Mouse (Mus musculus): ENCODE data around the gene Mmrn1. TPM values are rescaled to one million over a fixed set of nuclear protein-coding genes. Genes with fewer than 3 reads are reported as not detected.

The Mmrn1 gene
- polyA plus RNA-seq (2014; fragmentation: Illumina TruSeq; extraction: RNeasy Lipid Tissue Mini Kit (QIAGEN cat#74804); ENCODE audit: low read depth, low replicate concordance): 52.6 TPM

GRCm38 (mm10) chr6:60924676-60925075 is at the start of gene Mmrn1:
Gene Mmrn1 (plus strand): TSS chr6:60924976.

Other genes starting within 250 kb of the Mmrn1 start
- 3.5 TPM for gene Snca, start 95.1 kb upstream of the Mmrn1 start, polyA plus RNA-seq (2014; fragmentation: Illumina TruSeq; extraction: RNeasy Lipid Tissue Mini Kit (QIAGEN cat#74804); ENCODE audit: low read depth, low replicate concordance)